ENCODE assay signal across 15 mouse cellular contexts in genomic region chr7:3903704-3904103, GRCm38 (mm10). TPM values are rescaled to one million over a fixed set of nuclear protein-coding genes. Genes with fewer than 3 reads are reported as not detected.
DNase-seq lines count a peak whose midpoint lies in the region; ATAC-seq and TF ChIP-seq lines count a peak whose summit lies in the region.
"Had no signal": no experiment of that assay in that cellular context is flagged by ENCODE, and none has a peak within 500 bp of the region (broad histone marks: within the 10 kb centered on the region; RNA-seq: fewer than 3 reads in every experiment).

No protein-coding gene starts in this region.

- H3K27me3 ChIP-seq in midbrain, embryonic 15.5 days (replicated peaks): no peaks in the 10 kb centered on the region
- H3K27me3 ChIP-seq: embryonic facial prominence, embryonic 12.5 days; forebrain, embryonic 13.5 days; limb, embryonic 12.5 days had no signal

- DNase-seq in layer of hippocampus, adult 2 months (ENCODE audit: low spot score in 2 of 2): no peak
- no peak for DNase-seq in layer of hippocampus, postnatal 36 days
- DNase-seq in 416B (ENCODE audit: low read depth) (peak; percentile 71), ES-E14 (ENCODE audit: low read depth, low spot score) (peak; percentile 6)
- peak; percentile 29 for DNase-seq in induced T-regulatory cell, adult 2 months (ENCODE audit: low read depth)
- DNase-seq in frontal cortex, postnatal 36 days (ENCODE audit: low spot score in 2 of 2): no peak
- DNase-seq: cerebellum, postnatal 10 days; heart, postnatal 4 days; kidney, adult 18-20 months; layer of hippocampus, adult 9-11 months had no signal

- no peak overlapping the region for H3K4me2 ChIP-seq in midbrain, embryonic 15.5 days
- H3K4me2 ChIP-seq: embryonic facial prominence, embryonic 12.5 days; forebrain, embryonic 13.5 days; limb, embryonic 12.5 days had no signal

- H3K9me3 ChIP-seq in ES-E14 (ENCODE audit: control insufficient read depth, insufficient read depth, low read depth, low read length): no peaks in the 10 kb centered on the region
- no peaks in the 10 kb centered on the region for H3K9me3 ChIP-seq in midbrain, embryonic 15.5 days
- H3K9me3 ChIP-seq: embryonic facial prominence, embryonic 12.5 days; limb, embryonic 12.5 days had no signal

- no peak overlapping the region for H3K9ac ChIP-seq in ES-E14 (ENCODE audit: insufficient read depth, low read depth, low read length, poor library complexity, severe bottlenecking)
- no peak overlapping the region for H3K9ac ChIP-seq in midbrain, embryonic 15.5 days
- H3K9ac ChIP-seq: embryonic facial prominence, embryonic 12.5 days; forebrain, embryonic 13.5 days; limb, embryonic 12.5 days had no signal

- H3K4me1 ChIP-seq in ES-E14 (ENCODE audit: control insufficient read depth in 2 of 2, insufficient read depth in 2 of 2, low read length in 2 of 2, poor library complexity in 1 of 2): no peaks in the 10 kb centered on the region
- H3K4me1 ChIP-seq in midbrain, embryonic 15.5 days: no peaks in the 10 kb centered on the region
- H3K4me1 ChIP-seq: embryonic facial prominence, embryonic 12.5 days; forebrain, embryonic 13.5 days; limb, embryonic 12.5 days had no signal

- H3K27ac ChIP-seq in layer of hippocampus, adult 2 months: no peak overlapping the region
- H3K27ac ChIP-seq in ES-E14 (ENCODE audit: insufficient read depth, low read depth, low read length, poor library complexity, severe bottlenecking): no peak overlapping the region
- H3K27ac ChIP-seq in midbrain, embryonic 15.5 days: no peak overlapping the region
- H3K27ac ChIP-seq: embryonic facial prominence, embryonic 12.5 days; forebrain, embryonic 13.5 days; limb, embryonic 12.5 days had no signal

- TF ChIP-seq CTCF in layer of hippocampus, adult 2 months (conservative IDR thresholded peaks at IDR 0.05): peak; percentile 38

- H3K36me3 ChIP-seq in ES-E14 (ENCODE audit: control insufficient read depth, insufficient read depth, low read length, poor library complexity, severe bottlenecking): no peaks in the 10 kb centered on the region
- H3K36me3 ChIP-seq in midbrain, embryonic 15.5 days (replicated peaks): no peaks in the 10 kb centered on the region
- H3K36me3 ChIP-seq: embryonic facial prominence, embryonic 12.5 days; limb, embryonic 12.5 days had no signal

- WGBS in midbrain, embryonic 15.5 days: 25% methylated on average over 1 of the region's 1 CpGs

- no peak overlapping the region for H3K4me3 ChIP-seq in layer of hippocampus, adult 2 months
- H3K4me3 ChIP-seq in ES-E14 (ENCODE audit: insufficient read depth in 1 of 2, low read depth in 1 of 2, low read length in 2 of 2, poor library complexity in 1 of 2, severe bottlenecking in 1 of 2): no peak overlapping the region
- H3K4me3 ChIP-seq in midbrain, embryonic 15.5 days: no peak overlapping the region
- H3K4me3 ChIP-seq: embryonic facial prominence, embryonic 12.5 days; forebrain, embryonic 13.5 days; limb, embryonic 12.5 days had no signal

- in situ Hi-C loops in ES-E14 (cut with MboI; ENCODE audit: low sequenced_read_pairs in 2 of 2, unreplicated experiment in 2 of 2): no loop called here

- ATAC-seq in midbrain, embryonic 15.5 days (replicated peaks): no peak
- ATAC-seq: forebrain, embryonic 13.5 days had no signal

TF ChIP-seq in ES-E14, 5 proteins besides CTCF, POLR2A, EP300 and RAD21:
- TF ChIP-seq ZC3H11A (IDR thresholded peaks at IDR 0.05; ENCODE audit: borderline replicate concordance, low read depth, low read length): peak; percentile 49; the same call in 1 of the 2 replicates
- no peak for TF ChIP-seq HCFC1 (IDR thresholded peaks at IDR 0.05; ENCODE audit: borderline replicate concordance, insufficient read depth, low read length)

RNA-seq across cellular contexts. Expression of gene Gm14548, which starts 5.8 kb away (rescaled TPM):
- total RNA-seq in layer of hippocampus, adult 2 months (2021): not detected
- not detected for total RNA-seq in layer of hippocampus, postnatal 36 days (2021)
- total RNA-seq in ES-E14 (2012; rRNA removed): not detected in 2 replicates
- not detected in 2 replicates for polyA plus RNA-seq in midbrain, embryonic 15.5 days (2015; fragmentation: Nextera tagmentation; extraction: Ambion mirVana)
- polyA plus RNA-seq: embryonic facial prominence, embryonic 12.5 days; forebrain, embryonic 13.5 days; limb, embryonic 12.5 days; neural tube, embryonic 11.5 days had no signal

RNA-seq across cellular contexts. Expression of gene Lilra6, which starts 11.6 kb away (rescaled TPM):
- not detected for total RNA-seq in layer of hippocampus, adult 2 months (2021)
- not detected for total RNA-seq in layer of hippocampus, postnatal 36 days (2021)
- not detected in 2 replicates for total RNA-seq in ES-E14 (2012; rRNA removed)
- polyA plus RNA-seq in midbrain, embryonic 15.5 days (2015; fragmentation: Nextera tagmentation; extraction: Ambion mirVana): not detected in 2 replicates
- polyA plus RNA-seq: embryonic facial prominence, embryonic 12.5 days; forebrain, embryonic 13.5 days; limb, embryonic 12.5 days; neural tube, embryonic 11.5 days had no signal

RNA-seq across cellular contexts. Expression of gene Pira2, which starts 58.9 kb away (rescaled TPM):
- not detected for total RNA-seq in layer of hippocampus, adult 2 months (2021)
- total RNA-seq in layer of hippocampus, postnatal 36 days (2021): not detected
- not detected in 2 replicates for total RNA-seq in ES-E14 (2012; rRNA removed)
- polyA plus RNA-seq in midbrain, embryonic 15.5 days (2015; fragmentation: Nextera tagmentation; extraction: Ambion mirVana): 0.12 TPM in 1 of 2 replicates, not detected in the other
- polyA plus RNA-seq: forebrain, embryonic 13.5 days; limb, embryonic 12.5 days; neural tube, embryonic 11.5 days had no signal

Comparison
In these comparisons a context has a peak if more than half of its experiments do, and no peak if none do; other contexts are left out.
1. DNase-seq: peak in 416B (single experiment), ES-E14 (single experiment) and induced T-regulatory cell, adult 2 months (single experiment); none in layer of hippocampus, adult 2 months (0 of 2), layer of hippocampus, postnatal 36 days (0 of 2) and frontal cortex, postnatal 36 days (0 of 2).